Mouse (Mus musculus): Measurements from ENCODE around the gene Unc5cl. TPM values are rescaled to one million over a fixed set of nuclear protein-coding genes. Genes with fewer than 3 reads are reported as not detected.

The Unc5cl gene
- polyA plus RNA-seq, 1 experiment from 2014 or later = 0.39 TPM

DNA sequence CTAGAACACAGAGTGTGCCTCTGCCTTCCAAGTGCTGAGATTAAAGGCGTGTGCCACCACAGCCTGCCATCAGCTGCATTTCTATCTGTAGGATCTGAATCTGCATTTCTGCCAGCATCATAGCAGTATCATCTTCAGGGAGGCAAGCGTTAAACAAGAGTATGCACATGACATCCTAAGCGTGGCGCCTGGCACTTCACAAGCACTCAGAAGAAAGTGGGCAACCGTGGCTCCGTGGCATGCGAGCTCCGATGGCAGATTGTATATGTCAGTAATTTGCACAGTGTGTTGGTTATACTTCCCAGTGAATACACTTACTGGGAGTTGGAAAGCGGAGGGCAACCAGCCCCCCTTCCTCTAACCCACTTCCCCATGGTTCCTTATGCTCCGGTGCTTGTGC lies 25.3 kb downstream of the Unc5cl start:
- H3K4me2 ChIP-seq (ENCODE audit: low read length) = no peak overlapping the region
- no peaks in the 10 kb centered on the region for H3K36me3 ChIP-seq (ENCODE audit: control insufficient read depth, insufficient read depth, low read length)
- ATAC-seq = no peak
- H3K9me3 ChIP-seq (ENCODE audit: control insufficient read depth, low read length) = no peaks in the 10 kb centered on the region
- no peak overlapping the region for H3K9ac ChIP-seq (ENCODE audit: low read depth, low read length)
- no peaks in the 10 kb centered on the region for H3K27me3 ChIP-seq (replicated peaks; ENCODE audit: control insufficient read depth, insufficient read depth, low read length)
- no peak overlapping the region for H3K27ac ChIP-seq (ENCODE audit: low read depth, low read length)
- WGBS = 84% methylated on average over 10 of the region's 10 CpGs
- no peak overlapping the region for H3K4me3 ChIP-seq (ENCODE audit: low read length)
- no peaks in the 10 kb centered on the region for H3K4me1 ChIP-seq (ENCODE audit: control insufficient read depth, insufficient read depth, low read depth, low read length)

DNA sequence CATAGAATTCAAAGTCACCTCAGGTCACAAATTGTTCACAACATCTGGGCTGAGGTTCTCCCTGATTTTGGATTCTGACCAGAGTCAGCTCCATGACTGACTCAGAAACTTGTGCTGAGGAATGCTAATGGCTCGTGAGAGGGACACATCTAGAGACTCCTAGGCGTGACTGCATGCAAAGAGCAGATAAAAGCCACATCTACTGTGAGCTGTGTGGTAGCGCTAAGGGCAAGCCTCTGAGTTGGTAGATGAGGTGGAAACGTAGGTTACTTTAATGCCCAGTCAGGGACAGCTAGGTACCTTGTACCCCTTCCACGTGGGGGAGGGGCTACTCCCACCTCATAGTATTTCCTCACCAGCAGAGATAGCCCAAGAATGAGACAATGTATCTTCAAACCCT lies 29.1 kb downstream of the Unc5cl start:
- no peaks in the 10 kb centered on the region for H3K27me3 ChIP-seq (replicated peaks; ENCODE audit: control insufficient read depth, insufficient read depth, low read length)
- no peaks in the 10 kb centered on the region for H3K36me3 ChIP-seq (ENCODE audit: control insufficient read depth, insufficient read depth, low read length)
- H3K27ac ChIP-seq (ENCODE audit: low read depth, low read length) = no peak overlapping the region
- 84% methylated on average over 5 of the region's 5 CpGs for WGBS
- no peak overlapping the region for H3K4me3 ChIP-seq (ENCODE audit: low read length)
- H3K4me2 ChIP-seq (ENCODE audit: low read length) = no peak overlapping the region
- ATAC-seq = no peak
- no peak overlapping the region for H3K9ac ChIP-seq (ENCODE audit: low read depth, low read length)
- H3K4me1 ChIP-seq (ENCODE audit: control insufficient read depth, insufficient read depth, low read depth, low read length) = no peaks in the 10 kb centered on the region
- no peaks in the 10 kb centered on the region for H3K9me3 ChIP-seq (ENCODE audit: control insufficient read depth, low read length)

DNA sequence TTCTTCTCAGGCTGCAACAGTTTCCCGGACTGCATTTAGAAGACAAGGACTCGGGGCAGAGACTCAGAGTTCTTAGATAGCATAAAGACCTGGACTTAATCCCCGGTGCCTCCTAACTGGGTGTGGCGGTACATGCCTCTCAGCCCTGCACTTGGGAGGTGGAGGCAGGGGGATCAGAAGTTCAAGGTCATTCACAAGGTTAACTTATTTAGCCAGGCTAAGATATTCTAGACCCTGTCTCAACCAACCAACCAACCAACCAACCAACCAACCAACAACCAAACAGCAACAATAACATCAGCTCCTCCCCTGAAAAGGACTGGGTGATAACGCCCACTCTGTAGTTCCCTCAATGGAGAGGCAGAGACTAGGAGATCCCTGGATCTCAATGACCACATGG lies 29.5 kb downstream of the Unc5cl start:
- Histone ChIP-seq H3K4me1 (ENCODE audit: control insufficient read depth, insufficient read depth, low read depth, low read length) (no peaks in the 10 kb centered on the region), H3K27me3 (replicated peaks; ENCODE audit: control insufficient read depth, insufficient read depth, low read length) (no peaks in the 10 kb centered on the region), H3K9me3 (ENCODE audit: control insufficient read depth, low read length) (no peaks in the 10 kb centered on the region), H3K9ac (ENCODE audit: low read depth, low read length) (no peak overlapping the region), H3K4me3 (ENCODE audit: low read length) (no peak overlapping the region), H3K36me3 (ENCODE audit: control insufficient read depth, insufficient read depth, low read length) (no peaks in the 10 kb centered on the region), H3K27ac (ENCODE audit: low read depth, low read length) (no peak overlapping the region), H3K4me2 (ENCODE audit: low read length) (no peak overlapping the region)
- ATAC-seq = no peak
- 96% methylated on average over 5 of the region's 5 CpGs for WGBS

DNA sequence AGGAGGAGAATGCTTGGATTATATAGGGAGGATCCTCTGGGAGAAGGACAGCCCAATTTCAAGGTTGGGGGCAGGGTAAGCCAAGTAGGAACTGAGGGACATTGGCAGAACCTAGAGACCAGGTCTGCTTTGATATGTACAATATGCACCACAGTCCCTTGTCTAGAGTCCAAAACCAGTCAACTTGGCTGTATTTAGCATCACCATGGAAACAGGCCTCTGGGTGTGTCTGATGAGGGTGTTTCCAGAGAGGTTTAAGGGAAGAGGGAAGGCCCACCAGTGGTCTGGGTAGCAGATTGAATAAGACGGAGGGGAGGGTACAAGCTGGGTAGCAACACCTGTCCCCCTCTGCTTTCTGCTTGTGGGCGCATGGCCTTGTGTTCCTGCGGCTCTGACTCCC lies 34.8 kb downstream of the Unc5cl start:
- ATAC-seq = no peak
- H3K4me1 ChIP-seq (ENCODE audit: control insufficient read depth, insufficient read depth, low read depth, low read length) = no peaks in the 10 kb centered on the region
- H3K9me3 ChIP-seq (ENCODE audit: control insufficient read depth, low read length) = no peaks in the 10 kb centered on the region
- no peak overlapping the region for H3K4me2 ChIP-seq (ENCODE audit: low read length)
- no peak overlapping the region for H3K4me3 ChIP-seq (ENCODE audit: low read length)
- no peaks in the 10 kb centered on the region for H3K27me3 ChIP-seq (replicated peaks; ENCODE audit: control insufficient read depth, insufficient read depth, low read length)
- WGBS = 93% methylated on average over 3 of the region's 3 CpGs
- H3K9ac ChIP-seq (ENCODE audit: low read depth, low read length) = no peak overlapping the region
- no peaks in the 10 kb centered on the region for H3K36me3 ChIP-seq (ENCODE audit: control insufficient read depth, insufficient read depth, low read length)
- H3K27ac ChIP-seq (ENCODE audit: low read depth, low read length) = no peak overlapping the region

DNA sequence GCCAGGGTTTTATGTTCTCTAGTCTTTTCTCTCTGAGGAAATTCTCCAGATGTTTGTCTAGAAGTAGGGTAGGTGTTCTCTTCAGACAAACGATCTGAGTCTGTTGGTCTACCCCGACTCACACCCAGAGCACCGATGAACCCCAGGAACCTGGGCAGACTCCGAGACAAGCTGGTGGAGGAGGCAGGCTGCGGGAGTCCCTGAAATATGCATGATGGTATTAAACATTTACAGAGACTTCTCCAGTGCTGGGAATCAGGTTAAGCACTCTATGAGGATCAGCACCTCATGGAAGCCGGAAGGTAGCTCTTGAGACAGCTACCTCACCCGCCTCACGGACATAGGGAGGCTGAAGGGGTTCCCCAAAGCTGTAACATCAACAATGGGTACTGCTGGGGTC lies 37.9 kb downstream of the Unc5cl start:
- Histone ChIP-seq H3K4me1 (ENCODE audit: control insufficient read depth, insufficient read depth, low read depth, low read length) (no peaks in the 10 kb centered on the region), H3K36me3 (ENCODE audit: control insufficient read depth, insufficient read depth, low read length) (no peaks in the 10 kb centered on the region)

DNA sequence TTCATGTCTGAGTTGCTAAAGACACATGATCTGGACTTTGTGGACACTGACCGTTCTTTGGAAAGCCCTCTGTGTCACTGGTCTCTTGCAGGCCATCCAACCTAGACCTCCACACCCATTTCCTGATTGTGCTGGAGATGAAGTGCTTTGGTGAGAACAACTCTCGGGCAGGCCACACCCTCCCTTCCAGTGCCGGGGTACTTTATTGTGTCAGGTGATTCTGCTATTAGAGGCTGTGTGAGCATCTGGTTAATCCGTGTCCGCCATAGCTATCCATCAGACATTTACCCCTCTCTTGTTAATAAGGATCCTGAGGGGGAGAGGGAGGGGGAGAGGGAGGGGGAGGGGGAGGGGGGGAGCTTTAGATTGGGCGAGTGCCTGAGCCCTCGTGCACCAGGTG lies 38.9 kb downstream of the Unc5cl start:
- Histone ChIP-seq H3K4me2 (ENCODE audit: low read length) (no peak overlapping the region), H3K36me3 (ENCODE audit: control insufficient read depth, insufficient read depth, low read length) (no peaks in the 10 kb centered on the region), H3K27ac (ENCODE audit: low read depth, low read length) (no peak overlapping the region), H3K27me3 (replicated peaks; ENCODE audit: control insufficient read depth, insufficient read depth, low read length) (no peaks in the 10 kb centered on the region), H3K9ac (ENCODE audit: low read depth, low read length) (no peak overlapping the region), H3K9me3 (ENCODE audit: control insufficient read depth, low read length) (no peaks in the 10 kb centered on the region), H3K4me1 (ENCODE audit: control insufficient read depth, insufficient read depth, low read depth, low read length) (no peaks in the 10 kb centered on the region), H3K4me3 (ENCODE audit: low read length) (no peak overlapping the region)
- no peak for ATAC-seq
- 55% methylated on average over 6 of the region's 7 CpGs for WGBS

More for the DNA sequence above, 37.9 kb downstream of the Unc5cl start:
- Histone ChIP-seq H3K27me3 (replicated peaks; ENCODE audit: control insufficient read depth, insufficient read depth, low read length) (no peaks in the 10 kb centered on the region), H3K27ac (ENCODE audit: low read depth, low read length) (no peak overlapping the region), H3K4me2 (ENCODE audit: low read length) (no peak overlapping the region), H3K9ac (ENCODE audit: low read depth, low read length) (no peak overlapping the region), H3K9me3 (ENCODE audit: control insufficient read depth, low read length) (no peaks in the 10 kb centered on the region), H3K4me3 (ENCODE audit: low read length) (no peak overlapping the region)
- WGBS = 94% methylated on average over 8 of the region's 8 CpGs
- ATAC-seq = no peak

DNA sequence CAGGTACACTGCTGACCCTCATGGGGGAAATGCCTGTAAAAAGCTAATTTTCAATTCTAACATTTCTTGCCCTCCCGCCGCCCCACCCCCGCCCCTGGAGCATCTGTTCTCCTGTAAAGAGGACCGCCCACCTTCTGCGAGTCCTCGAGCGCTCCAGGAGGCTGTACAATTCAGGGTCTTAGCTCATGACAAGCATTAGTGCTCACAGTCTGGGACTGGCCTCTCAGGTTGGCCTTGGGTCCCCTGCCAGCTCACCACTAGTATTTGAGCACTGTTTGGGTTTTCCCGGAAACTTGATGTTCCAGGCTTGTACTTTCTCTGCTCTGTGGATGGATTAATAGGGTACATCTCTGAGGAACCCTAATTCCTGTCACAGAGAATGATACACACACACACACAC lies 39.3 kb downstream of the Unc5cl start:
- H3K9ac ChIP-seq (ENCODE audit: low read depth, low read length) = no peak overlapping the region
- no peak for ATAC-seq

DNA sequence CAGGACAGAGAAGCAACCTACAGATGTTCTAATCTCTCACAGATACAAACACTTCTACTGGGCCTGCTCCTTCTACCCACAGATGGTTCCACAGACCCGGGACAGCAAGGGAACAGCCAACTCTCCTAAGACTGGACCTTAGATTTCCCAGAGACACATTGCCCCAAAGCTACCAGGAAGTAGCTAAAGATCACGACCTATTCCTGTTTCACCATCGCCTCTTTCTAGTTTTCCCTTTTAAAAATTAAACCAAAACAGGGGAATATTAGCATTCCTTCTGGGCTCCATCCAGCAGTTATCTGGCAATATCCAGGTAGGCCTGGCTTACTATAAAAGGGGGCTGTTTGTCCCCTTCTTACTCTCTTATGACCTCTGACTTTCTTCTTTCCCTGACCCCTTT lies 43.3 kb downstream of the Unc5cl start:
- Histone ChIP-seq H3K4me2 (ENCODE audit: low read length) (no peak overlapping the region), H3K9me3 (ENCODE audit: control insufficient read depth, low read length) (no peaks in the 10 kb centered on the region), H3K36me3 (ENCODE audit: control insufficient read depth, insufficient read depth, low read length) (no peaks in the 10 kb centered on the region), H3K4me1 (ENCODE audit: control insufficient read depth, insufficient read depth, low read depth, low read length) (no peaks in the 10 kb centered on the region), H3K9ac (ENCODE audit: low read depth, low read length) (no peak overlapping the region), H3K27ac (ENCODE audit: low read depth, low read length) (no peak overlapping the region), H3K4me3 (ENCODE audit: low read length) (no peak overlapping the region), H3K27me3 (replicated peaks; ENCODE audit: control insufficient read depth, insufficient read depth, low read length) (no peaks in the 10 kb centered on the region)
- ATAC-seq = no peak
- WGBS = 74% methylated on average over 3 of the region's 3 CpGs

More for the DNA sequence above, 39.3 kb downstream of the Unc5cl start:
- Histone ChIP-seq H3K9me3 (ENCODE audit: control insufficient read depth, low read length) (no peaks in the 10 kb centered on the region), H3K4me3 (ENCODE audit: low read length) (no peak overlapping the region), H3K36me3 (ENCODE audit: control insufficient read depth, insufficient read depth, low read length) (no peaks in the 10 kb centered on the region), H3K4me1 (ENCODE audit: control insufficient read depth, insufficient read depth, low read depth, low read length) (no peaks in the 10 kb centered on the region), H3K27me3 (replicated peaks; ENCODE audit: control insufficient read depth, insufficient read depth, low read length) (no peaks in the 10 kb centered on the region), H3K27ac (ENCODE audit: low read depth, low read length) (no peak overlapping the region), H3K4me2 (ENCODE audit: low read length) (no peak overlapping the region)
- 61% methylated on average over 8 of the region's 8 CpGs for WGBS

DNA sequence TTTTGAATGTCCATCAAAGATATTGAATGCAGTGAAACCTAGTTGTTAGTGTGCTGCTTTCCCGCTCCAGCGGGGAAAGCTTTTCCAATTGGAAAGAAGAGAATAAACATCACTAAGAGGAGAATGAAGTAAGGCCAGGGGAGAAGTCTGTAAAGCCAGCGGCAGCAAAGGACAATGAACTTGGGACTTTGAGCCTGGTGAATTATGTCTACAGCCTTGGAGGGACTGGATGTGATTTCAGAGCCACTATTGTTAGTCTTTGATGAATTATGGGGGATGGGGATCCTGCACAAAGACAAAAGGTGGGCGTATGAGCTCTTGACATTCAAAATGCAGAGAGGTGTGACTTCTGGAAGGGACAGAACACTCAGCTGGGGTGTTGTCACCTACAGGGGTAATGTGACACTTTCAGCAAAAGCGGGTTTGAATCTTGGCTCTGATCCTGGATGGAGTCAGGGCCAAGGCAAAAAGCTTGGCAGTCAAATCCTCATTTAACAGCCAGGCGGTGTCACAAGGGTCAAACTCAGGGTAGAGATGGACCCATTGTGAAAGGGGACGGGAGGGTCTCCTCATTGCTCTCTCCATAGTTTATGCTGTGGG lies 46.2 kb downstream of the Unc5cl start:
- Histone ChIP-seq H3K27ac (ENCODE audit: low read depth, low read length) (no peak overlapping the region), H3K27me3 (replicated peaks; ENCODE audit: control insufficient read depth, insufficient read depth, low read length) (no peaks in the 10 kb centered on the region), H3K36me3 (ENCODE audit: control insufficient read depth, insufficient read depth, low read length) (no peaks in the 10 kb centered on the region), H3K9ac (ENCODE audit: low read depth, low read length) (no peak overlapping the region), H3K4me1 (ENCODE audit: control insufficient read depth, insufficient read depth, low read depth, low read length) (peaks cover 15% of the 10 kb centered on the region), H3K4me3 (ENCODE audit: low read length) (no peak overlapping the region), H3K9me3 (ENCODE audit: control insufficient read depth, low read length) (no peaks in the 10 kb centered on the region), H3K4me2 (ENCODE audit: low read length) (no peak overlapping the region)
- no peak for ATAC-seq
- WGBS = 74% methylated on average over 7 of the region's 7 CpGs

DNA sequence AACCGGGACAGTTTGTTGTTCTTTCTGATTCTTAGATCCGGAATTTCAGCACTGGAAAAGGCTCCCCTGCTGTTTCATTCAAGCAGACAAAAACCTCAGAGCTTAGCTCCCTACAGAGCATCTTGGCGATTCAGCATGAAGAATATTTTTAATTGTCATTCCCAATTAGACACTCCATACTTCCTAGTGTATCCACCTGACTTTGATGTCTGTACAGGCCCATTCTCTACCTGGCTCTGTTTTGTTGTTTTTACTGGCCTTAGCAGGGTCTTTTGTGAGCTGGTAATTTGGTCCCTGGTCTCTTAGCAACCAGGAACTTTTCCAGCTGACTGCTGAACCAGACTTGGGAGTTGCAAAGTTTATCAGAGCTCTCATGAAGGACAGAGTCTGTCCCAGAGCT lies 50.3 kb downstream of the Unc5cl start:
- H3K36me3 ChIP-seq (ENCODE audit: control insufficient read depth, insufficient read depth, low read length) = no peaks in the 10 kb centered on the region
- H3K27ac ChIP-seq (ENCODE audit: low read depth, low read length) = peak overlapping the region; percentile 24; the same call in 1 of the 2 replicates
- no peaks in the 10 kb centered on the region for H3K9me3 ChIP-seq (ENCODE audit: control insufficient read depth, low read length)
- peak; percentile 31; the same call in 1 of the 2 replicates for ATAC-seq
- H3K27me3 ChIP-seq (replicated peaks; ENCODE audit: control insufficient read depth, insufficient read depth, low read length) = no peaks in the 10 kb centered on the region
- H3K4me3 ChIP-seq (ENCODE audit: low read length) = no peak overlapping the region
- 3% methylated on average over 3 of the region's 3 CpGs for WGBS
- H3K4me2 ChIP-seq (ENCODE audit: low read length) = no peak overlapping the region
- peaks cover 15% of the 10 kb centered on the region for H3K4me1 ChIP-seq (ENCODE audit: control insufficient read depth, insufficient read depth, low read depth, low read length)
- H3K9ac ChIP-seq (ENCODE audit: low read depth, low read length) = no peak overlapping the region
